Mouse (Mus musculus): ENCODE results near the gene Atrip.
A peak's percentile ranks its signal among the peaks of the same experiment; 100 is the strongest.

Gene Atrip

GRCm38 (mm10) chr9:109073661-109074573 is at the start of gene Atrip:
Gene Atrip, minus strand, starts transcription at chr9:109074124.
- peak; percentile 82 for DNase-seq (ENCODE audit: low spot score)

DNA sequence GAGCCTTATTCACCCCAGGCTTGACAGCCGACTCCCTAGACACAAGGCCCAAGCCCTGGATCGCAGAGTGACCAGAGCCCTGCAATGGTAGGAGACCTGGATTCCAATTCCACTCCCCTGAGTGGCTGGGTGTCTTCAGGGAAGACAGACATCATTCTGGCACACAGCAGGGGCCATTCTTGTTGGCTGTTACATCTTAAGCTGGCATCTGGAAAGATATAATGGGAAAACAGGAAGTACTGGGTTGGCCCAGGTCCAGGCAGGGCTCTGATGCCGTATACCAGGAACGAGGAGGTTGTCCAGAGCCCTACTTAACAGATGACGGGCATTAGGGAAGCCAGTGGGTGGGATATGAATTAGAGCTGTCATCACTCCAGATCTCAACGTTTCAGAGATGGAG is 49.3 kb upstream of the Atrip start:
- no peak for DNase-seq (ENCODE audit: low spot score)

GRCm38 (mm10) chr9:109122553-109123085 is 48.7 kb upstream of the Atrip start:
- DNase-seq (ENCODE audit: low spot score) = no peak

- no peak for DNase-seq (ENCODE audit: low spot score)
These were observed 47.0 kb upstream of the Atrip start for GRCm38 (mm10) chr9:109120956-109121355.

GRCm38 (mm10) chr9:109119571-109119970 is 45.6 kb upstream of the Atrip start:
- no peak for DNase-seq (ENCODE audit: low spot score)

DNA sequence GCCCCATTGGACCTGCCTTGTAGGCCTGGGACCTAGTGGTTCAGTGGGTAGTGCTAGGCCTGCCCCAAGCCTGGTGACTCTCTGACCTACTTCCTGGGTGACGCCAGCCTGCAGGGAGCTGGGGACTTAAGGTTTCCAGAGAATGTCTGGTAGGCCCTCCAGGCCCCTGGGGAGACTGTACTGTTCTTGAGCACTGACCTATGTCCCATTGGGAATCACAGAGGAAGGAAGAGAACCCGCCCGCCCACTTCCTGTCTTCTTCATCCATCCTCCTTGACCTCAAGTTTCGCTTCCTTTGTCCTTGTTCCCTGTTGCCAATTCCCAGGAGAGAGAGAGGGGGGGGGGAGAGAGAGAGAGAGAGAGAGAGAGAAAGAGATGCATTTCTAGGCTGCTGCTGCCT is 44.2 kb upstream of the Atrip start:
- DNase-seq (ENCODE audit: low spot score) = no peak

DNA sequence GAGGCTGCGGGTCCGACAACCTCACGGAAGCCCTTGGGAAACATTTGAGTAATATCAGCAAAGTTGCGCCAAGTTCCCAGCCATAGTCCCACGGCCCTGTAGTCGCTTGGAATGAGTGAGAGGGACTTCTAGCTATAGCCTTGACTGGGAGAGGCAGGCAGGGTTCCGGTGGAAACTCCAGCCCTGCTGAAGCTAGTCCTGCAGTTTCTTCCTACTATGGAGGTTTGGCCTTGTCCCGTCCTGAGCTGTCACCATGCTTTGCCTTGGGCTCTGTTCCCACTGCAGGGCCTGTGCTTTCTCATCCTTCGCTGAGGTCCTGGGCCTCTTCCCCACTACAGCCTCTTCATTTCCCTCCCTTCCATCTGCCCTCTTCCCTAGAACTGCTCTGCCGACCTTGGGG is 42.3 kb upstream of the Atrip start:
- DNase-seq (ENCODE audit: low spot score) = no peak

DNA sequence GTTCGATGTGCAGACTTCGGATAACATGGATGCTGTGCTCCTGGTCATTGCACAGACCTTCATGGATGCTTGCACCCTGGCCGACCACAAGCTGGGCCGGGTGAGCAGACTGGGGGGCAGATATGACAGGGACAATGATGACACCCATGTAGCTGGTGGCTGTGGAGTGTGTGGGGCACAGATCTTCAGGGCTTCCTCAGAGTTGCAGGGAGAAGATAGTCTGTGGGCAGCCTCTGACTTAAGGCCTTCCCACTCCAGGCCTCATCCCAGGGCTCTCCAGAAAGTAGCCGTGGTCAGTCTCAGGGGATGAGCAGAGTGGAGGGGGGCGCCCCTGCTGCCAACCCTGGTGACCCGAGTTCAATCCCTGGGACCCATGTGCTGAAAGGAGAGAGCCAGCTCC is 40.9 kb upstream of the Atrip start:
- no peak for DNase-seq (ENCODE audit: low spot score)

DNA sequence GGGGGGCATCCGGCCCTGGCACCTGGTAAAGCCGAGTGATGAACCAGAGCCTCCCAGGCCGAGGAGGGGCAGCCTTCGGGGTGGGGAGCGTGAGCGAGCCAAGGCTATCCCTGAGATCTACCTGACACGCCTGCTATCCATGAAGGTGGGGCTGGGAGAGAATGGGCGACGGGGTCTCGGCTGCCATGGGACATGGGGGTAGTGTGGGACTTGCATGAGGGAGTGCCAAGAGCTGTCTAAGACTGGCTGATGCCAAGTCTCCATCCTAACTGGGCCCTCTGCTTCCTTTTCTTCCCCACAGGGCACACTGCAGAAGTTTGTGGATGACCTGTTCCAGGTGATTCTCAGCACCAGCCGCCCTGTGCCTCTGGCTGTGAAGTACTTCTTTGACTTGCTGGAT is 40.4 kb upstream of the Atrip start:
- no peak for DNase-seq (ENCODE audit: low spot score)

DNA sequence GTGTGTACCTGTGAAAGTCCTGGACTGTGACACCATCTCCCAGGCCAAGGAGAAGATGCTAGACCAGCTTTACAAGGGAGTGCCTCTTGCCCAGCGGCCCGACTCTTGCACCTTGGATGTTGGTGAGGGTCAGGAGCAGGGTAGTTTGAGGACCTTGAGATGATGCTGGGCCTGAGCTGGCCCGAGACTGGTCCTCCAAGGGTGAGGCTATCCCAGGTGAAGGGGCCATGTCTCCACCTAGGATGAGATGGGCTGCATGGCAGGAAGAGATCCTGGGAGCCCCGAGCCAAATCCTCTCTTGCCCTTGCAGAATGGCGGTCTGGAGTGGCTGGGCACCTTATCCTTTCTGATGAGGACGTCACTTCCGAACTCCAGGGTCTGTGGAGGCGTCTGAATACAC is 39.4 kb upstream of the Atrip start:
- no peak for DNase-seq (ENCODE audit: low spot score)

- no peak for DNase-seq (ENCODE audit: low spot score)
These were observed 37.7 kb upstream of the Atrip start for GRCm38 (mm10) chr9:109111591-109111990.

GRCm38 (mm10) chr9:109111101-109111500 is 37.2 kb upstream of the Atrip start:
- no peak for DNase-seq (ENCODE audit: low spot score)

DNA sequence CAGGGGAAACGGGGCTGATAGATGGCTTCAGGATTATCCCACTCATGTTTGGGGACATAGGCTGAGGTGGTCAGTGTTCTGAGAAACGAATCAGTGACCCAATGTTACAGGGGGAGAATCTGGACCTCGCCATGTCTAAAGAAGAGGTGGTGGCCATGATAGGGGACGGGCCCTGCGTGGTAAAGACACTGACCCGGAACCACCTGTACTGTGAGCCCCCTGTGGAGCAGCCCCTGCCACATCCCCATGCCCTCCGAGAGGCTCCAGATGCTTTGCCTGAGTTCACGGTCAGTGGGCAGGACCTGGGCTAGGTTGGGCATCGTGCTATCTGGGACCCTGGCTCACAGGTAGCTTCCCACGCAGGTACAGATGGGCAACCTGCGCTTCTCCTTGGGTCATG is 36.3 kb upstream of the Atrip start:
- no peak for DNase-seq (ENCODE audit: low spot score)

- no peak for DNase-seq (ENCODE audit: low spot score)
These were observed 33.4 kb upstream of the Atrip start for GRCm38 (mm10) chr9:109107341-109107740.

- DNase-seq (ENCODE audit: low spot score) = no peak
These were observed 31.7 kb upstream of the Atrip start for GRCm38 (mm10) chr9:109105648-109106047.

GRCm38 (mm10) chr9:109105011-109105410 is 31.1 kb upstream of the Atrip start:
- DNase-seq (ENCODE audit: low spot score) = peak; percentile 54

- DNase-seq (ENCODE audit: low spot score) = no peak
These were observed 30.2 kb upstream of the Atrip start for GRCm38 (mm10) chr9:109104083-109104482.

GRCm38 (mm10) chr9:109103250-109103649 is 29.3 kb upstream of the Atrip start:
- peak; percentile 91 for DNase-seq (ENCODE audit: low spot score)

DNA sequence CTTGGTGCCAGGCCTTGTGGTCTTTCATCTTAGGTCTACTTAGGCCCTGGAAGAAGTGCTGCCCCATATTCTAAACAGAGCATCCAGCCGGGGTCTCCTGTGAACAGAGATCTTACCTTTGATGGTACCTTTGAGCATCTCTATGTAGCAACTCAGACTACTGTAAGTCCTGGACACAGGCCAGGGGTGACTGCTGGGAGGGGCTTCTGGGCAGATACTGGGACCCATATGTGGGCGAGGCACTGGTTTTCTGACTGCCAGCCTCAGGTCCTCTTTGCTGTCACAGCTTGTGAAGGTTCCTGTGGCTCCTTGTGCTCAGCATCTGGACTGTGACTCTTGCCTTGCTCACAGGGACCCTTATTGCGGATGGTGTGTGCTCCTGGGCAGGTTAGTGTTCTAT is 28.6 kb upstream of the Atrip start:
- no peak for DNase-seq (ENCODE audit: low spot score)

GRCm38 (mm10) chr9:109101933-109102445 is 28.1 kb upstream of the Atrip start:
- no peak for DNase-seq (ENCODE audit: low spot score)

DNA sequence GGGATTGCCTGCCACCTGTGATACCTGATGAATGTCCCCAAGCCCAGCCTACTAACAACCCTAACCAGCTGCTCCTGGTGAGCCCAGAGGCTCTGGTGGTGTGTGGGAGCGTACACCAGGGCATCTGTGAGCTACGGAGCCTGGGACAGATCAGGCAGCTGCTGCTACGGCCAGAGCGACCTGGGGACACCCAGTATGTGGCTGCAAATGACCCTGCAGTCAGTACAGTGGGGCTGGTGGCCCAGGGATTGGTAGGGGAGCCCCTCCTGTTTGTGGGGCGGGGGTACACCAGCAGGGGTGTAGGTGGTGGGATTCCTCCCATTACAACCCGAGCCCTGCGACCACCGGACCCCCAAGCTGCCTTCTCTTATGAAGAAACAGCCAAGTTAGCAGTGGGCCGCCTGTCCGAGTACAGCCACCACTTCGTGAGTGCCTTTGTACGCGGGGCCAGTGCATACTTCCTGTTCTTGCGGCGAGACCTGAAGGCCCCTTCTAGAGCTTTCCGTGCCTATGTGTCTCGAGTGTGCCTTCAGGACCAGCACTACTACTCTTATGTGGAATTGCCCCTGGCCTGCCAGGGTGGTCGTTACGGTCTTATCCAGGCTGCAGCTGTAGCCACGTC is 26.5 kb upstream of the Atrip start:
- DNase-seq (ENCODE audit: low spot score) = no peak

DNA sequence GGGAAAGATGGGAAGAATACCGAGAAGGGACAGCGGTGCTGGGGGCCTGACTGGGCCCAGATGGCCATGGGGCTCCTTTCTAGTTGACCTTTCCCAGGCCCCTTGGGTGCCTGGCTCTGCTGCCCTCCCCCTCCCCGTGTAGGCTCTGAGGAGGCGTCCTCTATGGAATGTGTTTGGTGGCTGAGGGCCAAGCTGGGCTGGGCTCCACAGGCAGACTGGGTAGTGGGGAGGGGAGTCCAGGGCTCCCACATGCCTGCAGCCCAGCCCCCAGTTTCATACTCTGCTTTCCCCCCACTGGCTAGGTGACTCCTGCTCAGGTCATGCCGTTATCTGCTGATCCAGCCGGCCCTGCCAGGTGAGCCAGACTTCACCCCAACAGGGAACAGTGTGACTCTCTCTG is 25.0 kb upstream of the Atrip start:
- DNase-seq (ENCODE audit: low spot score) = peak; percentile 76

- DNase-seq (ENCODE audit: low spot score) = no peak
These were observed 24.4 kb upstream of the Atrip start for GRCm38 (mm10) chr9:109098366-109098765.

Data from ovary, adult 18-20 months (tissue).